Mouse (Mus musculus) left cerebral cortex, postnatal 25 days (tissue): ENCODE measurements around the gene Gm17304. TPM values are rescaled to one million over a fixed set of nuclear protein-coding genes. Genes with fewer than 3 reads are reported as not detected.
A peak's percentile ranks its signal among the peaks of the same experiment; 100 is the strongest.

ENCODE experiments used
- DNase-seq, 2 experiments: peaks; one replicate each; pipeline ENCODE4 v3.0.0; 2022; ENCODE audit warnings: low spot score in 2 of 2, mixed read lengths in 1 of 2
- intact Hi-C: fragments of 180-260 bp; cut with DNase I; formaldehyde crosslinking; loops from one replicate; pipeline ENCODE4 v1.15.1; 2025
- total RNA-seq, 2 experiments: library from RNA; stranded (reverse); gene quantifications; 2 replicates each; pipeline ENCODE4 v1.2.3; 2021

Gene Gm17304
- not detected for total RNA-seq

DNA sequence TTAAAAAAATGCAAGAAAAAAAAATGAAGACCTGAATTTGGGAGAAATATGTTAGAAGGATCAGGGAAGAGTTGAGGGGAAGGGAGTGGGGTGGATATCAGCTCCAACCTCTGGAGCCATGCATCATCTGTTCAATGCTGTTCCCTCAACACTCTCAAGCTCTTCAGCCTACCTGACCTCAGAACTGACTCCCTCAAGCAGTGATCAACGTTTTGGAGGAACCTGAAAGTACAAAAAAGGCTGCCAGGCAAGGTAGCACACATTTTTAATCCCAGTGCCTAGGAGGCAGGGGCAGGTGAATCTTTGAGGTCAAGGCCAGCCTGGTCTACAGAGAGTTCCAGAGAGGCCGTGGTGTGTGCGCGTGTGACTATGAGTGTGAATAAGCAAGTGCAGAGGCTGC, at the start of gene Gm17304:
Gene Gm17304 (plus strand): TSS at position 301 of the 400 bp plus-strand sequence.
- no peak for DNase-seq
- intact Hi-C loops: no loop called here

GRCm38 (mm10) chr5:106560631-106561498, 48.0 kb upstream of the Gm17304 start:
- peak in 1 of 2 experiments; percentile 16 for DNase-seq
- intact Hi-C loops: loop anchor here (5.0 kb wide), 1 partner anchor 104 kb away; the partner anchor contains the start of gene Barhl2

DNA sequence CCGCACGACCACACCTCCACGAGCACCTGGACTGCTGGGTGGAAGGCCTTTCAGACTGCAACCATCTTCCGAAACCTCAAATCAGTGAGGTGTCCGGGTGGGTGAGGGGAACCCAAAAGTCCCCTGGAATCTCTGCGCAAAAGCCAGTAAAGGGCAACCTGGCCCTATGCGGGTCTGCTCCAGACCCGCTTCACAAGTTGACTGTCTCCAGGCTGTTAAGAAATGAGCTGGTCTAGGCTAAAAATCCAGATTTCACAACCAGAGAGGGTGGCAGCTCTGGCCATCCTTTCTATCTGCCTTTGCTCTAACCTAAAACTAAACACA, 47.4 kb upstream of the Gm17304 start:
- DNase-seq: no peak
- intact Hi-C loops: loop anchor here (5.0 kb wide), 1 partner anchor 104 kb away; the partner anchor contains the start of gene Barhl2

DNA sequence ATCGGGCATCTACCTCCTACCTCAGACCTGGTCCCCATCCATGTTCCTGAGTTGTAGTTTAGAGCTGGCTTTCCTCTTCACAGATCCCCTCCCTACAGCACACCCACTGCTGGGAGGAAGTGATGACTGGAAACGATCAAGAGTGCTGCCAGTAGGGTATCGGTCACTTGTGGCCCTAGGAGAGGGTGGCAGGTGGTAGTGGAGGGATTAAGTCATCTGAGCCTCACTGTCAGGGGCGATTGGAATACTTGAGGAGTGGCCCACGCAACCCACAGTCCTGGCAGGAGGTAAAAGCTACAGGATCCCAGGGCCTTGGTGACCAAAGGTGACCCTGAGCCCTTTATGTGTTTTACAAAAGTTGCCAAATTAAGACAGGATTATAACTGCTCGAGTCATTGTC, 42.9 kb upstream of the Gm17304 start:
- intact Hi-C loops: no loop called here
- DNase-seq: no peak

GRCm38 (mm10) chr5:106573742-106574559, 34.9 kb upstream of the Gm17304 start:
- peak in 1 of 2 experiments; percentile 13 for DNase-seq
- intact Hi-C loops: loop anchor here (5.0 to 10.0 kb wide), 2 partner anchors 107 to 569 kb away; no protein-coding TSS in a partner anchor

- DNase-seq: peak; percentile 85
- intact Hi-C loops: loop anchor here (5.0 to 10.0 kb wide), 2 partner anchors 107 to 570 kb away; no protein-coding TSS in a partner anchor
Measured at GRCm38 (mm10) chr5:106574560-106574946, 34.3 kb upstream of the Gm17304 start.

- intact Hi-C loops: loop anchor here (10.0 kb wide), 1 partner anchor 570 kb away; no protein-coding TSS in a partner anchor
- no peak for DNase-seq
Measured at GRCm38 (mm10) chr5:106575098-106575497, 33.8 kb upstream of the Gm17304 start.

DNA sequence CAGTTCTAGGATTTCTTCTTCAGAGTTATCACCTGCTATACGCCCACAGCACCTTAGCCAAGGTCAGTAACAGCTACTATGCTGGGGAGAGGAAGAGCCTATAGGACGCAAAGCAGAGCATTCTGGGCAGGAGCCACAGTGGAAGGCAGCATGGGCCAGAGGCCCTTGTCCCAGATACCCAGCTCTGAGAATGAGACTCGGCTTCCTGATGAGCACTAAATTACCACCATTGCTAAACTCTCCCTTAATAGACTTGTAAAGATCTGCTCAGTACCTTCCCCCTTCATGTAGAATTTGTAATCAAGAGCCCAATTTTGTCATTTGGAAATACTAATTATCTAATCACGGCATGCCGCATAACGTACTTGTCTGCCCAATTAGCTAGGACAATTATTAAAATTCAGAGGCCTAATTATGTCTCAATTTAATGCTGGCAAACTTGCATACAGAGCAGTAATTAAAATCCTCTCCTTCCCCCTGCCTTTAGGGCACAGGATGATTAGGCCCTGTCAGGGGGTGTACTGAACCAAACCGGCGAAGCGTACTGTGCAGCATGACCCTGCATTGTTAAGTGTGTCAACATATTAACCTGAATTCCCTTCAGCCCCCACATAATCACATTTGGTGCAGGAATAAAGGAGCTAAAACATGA, 31.5 kb upstream of the Gm17304 start:
- intact Hi-C loops: loop anchor here (10.0 kb wide), 1 partner anchor 573 kb away; no protein-coding TSS in a partner anchor
- no peak for DNase-seq

DNA sequence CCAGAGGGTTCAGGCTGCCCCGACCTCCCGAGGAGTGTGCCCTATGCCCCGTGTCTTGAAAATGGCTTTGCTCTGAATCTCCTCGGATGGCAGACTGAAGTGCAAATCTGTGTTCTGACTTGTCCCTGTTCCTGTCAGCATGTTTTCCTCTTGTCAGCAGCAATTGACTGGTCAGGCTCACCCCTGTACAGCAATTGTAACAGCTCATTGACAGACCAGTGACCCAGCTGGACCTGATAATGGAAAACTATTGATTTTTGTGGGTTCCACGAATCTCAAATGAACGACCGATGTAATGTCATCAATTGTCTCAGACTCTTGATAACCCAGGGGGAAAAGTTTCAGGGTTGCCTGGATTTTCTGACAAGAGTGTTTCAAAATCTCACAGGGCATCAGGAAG, 28.0 kb upstream of the Gm17304 start:
- intact Hi-C loops: no loop called here
- no peak for DNase-seq

DNA sequence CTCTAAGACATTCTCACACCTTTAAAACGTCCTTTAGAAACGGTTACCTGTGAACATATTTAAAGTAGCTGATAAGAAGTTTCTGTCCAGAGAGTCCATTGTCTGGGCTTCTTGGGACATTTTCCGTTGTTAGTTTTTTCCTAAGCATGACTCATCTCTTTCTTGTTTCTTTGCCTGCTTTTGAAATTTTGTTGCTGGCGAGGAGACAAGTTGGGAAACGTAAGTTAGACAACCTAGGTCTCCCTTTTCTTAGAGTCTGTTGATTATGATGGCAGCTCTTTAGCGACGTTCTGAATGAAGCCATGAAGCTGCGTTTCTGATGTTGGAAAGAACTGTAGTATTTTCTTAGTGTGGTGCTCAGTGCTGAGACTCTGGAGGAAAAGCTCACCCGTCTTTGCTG, 19.9 kb upstream of the Gm17304 start:
- intact Hi-C loops: no loop called here
- no peak for DNase-seq

DNA sequence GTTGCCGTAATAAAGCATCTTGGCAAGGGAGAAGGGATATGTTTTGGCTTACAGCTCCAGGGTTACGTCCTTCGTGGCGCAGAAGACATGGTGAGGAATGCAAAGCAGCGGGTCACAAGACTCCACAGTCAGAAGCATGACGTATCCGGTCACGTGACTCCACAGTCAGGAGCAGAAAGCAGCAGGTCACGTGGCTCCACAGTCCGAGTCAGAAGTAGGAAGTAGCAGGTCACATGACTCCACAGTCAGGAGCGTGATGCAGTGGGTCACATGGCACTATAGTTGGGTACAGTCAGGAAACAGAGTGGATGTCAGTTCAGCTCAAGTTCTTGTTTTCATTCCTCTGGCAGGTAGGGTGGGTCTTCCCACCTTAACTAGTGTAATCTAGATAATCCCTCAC, 19.2 kb upstream of the Gm17304 start:
- no peak for DNase-seq
- intact Hi-C loops: no loop called here

- no peak for DNase-seq
Measured at GRCm38 (mm10) chr5:106590686-106591085, 18.2 kb upstream of the Gm17304 start.

DNA sequence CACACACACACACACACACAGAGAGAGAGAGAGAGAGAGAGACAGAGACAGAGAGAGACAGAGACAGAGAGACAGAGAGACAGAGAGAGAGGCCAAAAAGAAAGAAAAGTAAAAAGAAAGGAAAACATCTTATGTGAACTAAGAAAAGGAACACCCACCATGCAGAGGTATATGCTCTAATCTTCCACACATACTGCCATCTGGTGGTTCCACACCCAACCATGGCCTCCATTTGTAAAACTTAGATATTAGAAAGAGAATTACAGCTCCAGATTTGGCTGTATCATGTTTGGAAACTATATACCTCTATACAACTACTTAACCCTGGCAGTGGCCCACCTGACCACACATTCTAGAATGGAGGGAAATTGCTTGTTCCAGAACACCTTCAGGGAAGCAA, 14.5 kb upstream of the Gm17304 start:
- intact Hi-C loops: no loop called here

More at GRCm38 (mm10) chr5:106590686-106591085, 18.2 kb upstream of the Gm17304 start:
- intact Hi-C loops: no loop called here

DNA sequence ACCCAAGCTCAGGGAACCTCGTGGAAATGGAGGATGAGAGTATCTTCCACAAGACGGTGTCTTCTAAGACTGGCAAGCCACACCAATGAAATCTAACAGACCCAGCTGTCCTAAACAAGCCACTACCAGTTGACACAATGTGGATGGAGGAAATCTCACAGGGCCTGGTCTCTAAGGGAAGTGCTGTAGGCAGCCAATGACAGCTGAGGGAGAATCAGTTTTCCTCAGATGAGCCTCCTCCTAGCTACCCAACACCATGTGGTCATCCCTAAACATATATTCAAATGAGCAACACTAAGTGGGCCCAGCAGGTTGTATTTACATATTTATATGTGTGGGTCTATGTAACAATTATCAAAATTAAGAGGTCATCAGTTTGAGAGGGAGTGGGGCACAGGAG, 11.4 kb upstream of the Gm17304 start:
- no peak for DNase-seq
- intact Hi-C loops: no loop called here

More for the DNA sequence above, 14.5 kb upstream of the Gm17304 start:
- DNase-seq: no peak

DNA sequence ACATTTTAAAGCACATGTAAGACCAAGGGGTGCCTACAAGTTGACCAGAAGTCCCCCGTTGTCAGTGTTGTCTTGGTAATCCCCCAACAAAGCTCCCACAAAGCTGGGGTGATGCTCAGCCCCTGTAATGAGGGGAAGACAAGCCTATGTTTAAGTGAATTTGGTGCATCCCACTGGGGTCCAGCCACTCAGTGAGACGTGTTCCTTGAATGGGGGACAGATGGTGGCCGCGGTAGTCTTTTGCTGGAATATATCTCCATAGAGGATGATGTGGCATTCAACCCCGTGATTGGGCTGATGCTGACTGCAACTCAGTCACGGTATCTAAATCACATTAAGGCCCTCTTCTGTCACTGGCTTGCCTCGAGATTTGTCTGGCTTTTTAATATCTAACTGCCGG, 9.4 kb upstream of the Gm17304 start:
- DNase-seq: no peak

GRCm38 (mm10) chr5:106604381-106604780, 4.5 kb upstream of the Gm17304 start:
- DNase-seq: no peak
- intact Hi-C loops: no loop called here

More for the DNA sequence above, 9.4 kb upstream of the Gm17304 start:
- intact Hi-C loops: no loop called here

- no peak for DNase-seq
- intact Hi-C loops: no loop called here
Measured at GRCm38 (mm10) chr5:106605096-106605495, 3.8 kb upstream of the Gm17304 start.

GRCm38 (mm10) chr5:106607081-106607480, 1.8 kb upstream of the Gm17304 start:
- no peak for DNase-seq
- intact Hi-C loops: no loop called here

DNA sequence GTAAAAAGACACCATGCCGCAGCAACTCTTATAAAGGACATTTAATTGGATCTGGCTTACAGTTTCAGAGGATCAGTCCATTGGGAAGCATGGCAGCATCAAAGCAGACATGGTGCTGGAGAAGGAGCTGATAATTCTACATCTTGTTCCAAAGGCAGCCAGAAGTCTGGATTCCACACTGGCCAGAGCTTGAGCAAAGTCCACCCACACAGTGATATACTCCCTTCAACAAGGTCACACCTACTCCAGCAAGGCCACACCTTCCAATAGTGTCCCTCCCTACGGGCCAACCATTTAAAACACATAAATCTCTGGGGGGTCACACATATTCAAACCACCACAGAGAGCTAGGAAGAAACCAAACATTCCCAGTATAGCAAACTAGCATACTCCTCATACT, 3.3 kb downstream of the Gm17304 start:
- intact Hi-C loops: no loop called here
- DNase-seq: no peak

DNA sequence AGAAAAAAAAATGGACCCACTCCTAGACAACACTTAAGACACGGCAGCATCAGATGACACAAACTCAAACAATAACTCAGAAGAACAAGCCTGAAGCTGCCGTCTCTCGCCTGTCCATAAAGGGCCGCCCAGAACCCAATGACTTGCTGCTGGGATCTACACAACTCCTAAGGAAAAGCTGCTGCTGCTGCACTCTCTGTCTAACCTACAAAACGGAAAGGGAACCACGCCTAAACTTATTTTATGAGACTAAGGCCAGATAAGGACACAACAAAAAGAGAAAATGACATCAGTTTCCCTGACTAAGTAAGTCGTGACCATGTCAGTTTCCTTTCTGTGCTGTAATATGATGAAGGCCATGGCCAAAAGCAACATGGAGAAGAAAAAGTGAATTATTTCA, 5.7 kb downstream of the Gm17304 start:
- intact Hi-C loops: no loop called here
- no peak for DNase-seq
